Mouse (Mus musculus): ENCODE data around the gene Primpol.

- no peak for TF ChIP-seq CTCF (IDR thresholded peaks at IDR 0.05; ENCODE audit: borderline replicate concordance, insufficient read depth, low read depth, low read length)
- no peak for TF ChIP-seq POLR2A (IDR thresholded peaks at IDR 0.05; ENCODE audit: borderline replicate concordance, insufficient read depth, low read length)
Measured at GRCm38 (mm10) chr8:46595593-46595992, 21.4 kb downstream of the Primpol start.

Measured in cerebellum, adult 2 months (tissue).